Mouse (Mus musculus): ENCODE data around the gene Trpc4.

- no peak for TF ChIP-seq POLR2A (IDR thresholded peaks at IDR 0.05; ENCODE audit: insufficient read depth, low read length)
- no peak for TF ChIP-seq CTCF (IDR thresholded peaks at IDR 0.05; ENCODE audit: low read depth, low read length)
- no peak for TF ChIP-seq EP300 (IDR thresholded peaks at IDR 0.05; ENCODE audit: insufficient read depth, low read depth, low read length)
Measured at GRCm38 (mm10) chr3:54204386-54204785, 48.6 kb downstream of the Trpc4 start.
